Mouse (Mus musculus) embryonic fibroblast, embryonic 13.5 days (primary cell): ENCODE results near the gene 2900011O08Rik.

ENCODE experiments used
- CTCF ChIP-seq: IDR thresholded peaks from 2 replicates; pipeline ENCODE4 v1.5.1; 2011; ENCODE audit warnings: mild to moderate bottlenecking, control low read depth, low read length, moderate library complexity, borderline replicate concordance; ENCODE audit not compliant: insufficient read depth
- POLR2A ChIP-seq: IDR thresholded peaks from 2 replicates; pipeline ENCODE4 v1.6.1; 2011; ENCODE audit warnings: low read depth, mild to moderate bottlenecking, control low read depth, low read length, moderate library complexity

DNA sequence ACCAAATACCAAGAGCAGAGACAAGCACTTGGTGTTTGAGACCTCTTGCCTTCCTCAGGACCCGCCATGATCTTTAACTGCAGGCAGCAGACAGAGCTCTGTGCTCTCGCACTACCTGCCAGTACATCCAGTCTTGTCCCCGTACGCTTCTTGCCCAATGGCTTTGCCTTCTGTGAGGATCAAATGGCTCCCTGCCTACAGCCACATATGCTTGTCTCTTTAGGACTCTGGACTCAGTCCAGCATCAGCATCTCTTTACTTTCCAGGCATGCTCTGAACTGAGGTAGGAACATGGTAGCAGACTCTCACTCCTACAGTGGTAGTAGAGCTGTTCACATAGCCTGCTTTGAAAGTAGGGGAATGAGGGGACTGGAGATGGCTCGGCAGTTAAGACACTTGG is 134.5 kb downstream of the 2900011O08Rik start:
- no peak for TF ChIP-seq POLR2A
- TF ChIP-seq CTCF, result no peak
